Mouse (Mus musculus) B cell, adult 2 months (primary cell): Measurements from ENCODE around the gene Nrm.

Source experiments
- DNase-seq, 2 experiments: peaks; one replicate each; pipeline ENCODE4 v3.0.0; 2022

Nrm gene

GRCm38 (mm10) chr17:35909186-35909918 lies 48.2 kb downstream of the Nrm start:
- DNase-seq = no peak

GRCm38 (mm10) chr17:35909919-35910369 lies 48.8 kb downstream of the Nrm start, which contains the start of gene Atat1:
TSS of gene Atat1 (minus strand) at chr17:35910075.
- peak; percentile 100 for DNase-seq

GRCm38 (mm10) chr17:35914975-35915374 lies 53.9 kb downstream of the Nrm start:
- DNase-seq = no peak
